Mouse (Mus musculus) kidney, postnatal 25 days (tissue): ENCODE data around the gene Drd3.

Source experiments
- DNase-seq, 2 experiments: peaks; one replicate each; pipeline ENCODE4 v3.0.0; 2021; ENCODE audit warnings: mixed read lengths in 2 of 2

The Drd3 gene

GRCm38 (mm10) chr16:43753751-43754150 lies at the start of gene Drd3:
Drd3 (plus strand) TSS chr16:43754026.
- no peak for DNase-seq

- no peak for DNase-seq
Measured at GRCm38 (mm10) chr16:43708335-43709061, 45.3 kb upstream of the Drd3 start.

DNA sequence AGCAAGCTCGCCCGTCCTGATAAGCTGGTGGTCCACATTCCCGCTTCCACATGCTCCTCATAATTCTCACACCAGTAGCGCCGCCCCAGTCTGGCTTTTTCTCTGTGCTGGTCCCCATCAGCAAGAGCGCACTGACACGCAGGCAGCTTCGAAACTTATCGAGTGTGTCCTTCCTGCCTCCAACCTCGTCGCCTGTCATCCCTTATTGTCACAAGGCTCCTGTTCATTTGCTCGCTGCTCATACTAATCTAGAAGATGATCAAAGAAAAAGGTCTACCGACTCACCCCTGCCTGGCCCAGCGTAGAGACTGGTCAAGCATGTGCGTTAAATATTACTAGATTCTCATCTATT lies 44.8 kb upstream of the Drd3 start:
- no peak for DNase-seq

DNA sequence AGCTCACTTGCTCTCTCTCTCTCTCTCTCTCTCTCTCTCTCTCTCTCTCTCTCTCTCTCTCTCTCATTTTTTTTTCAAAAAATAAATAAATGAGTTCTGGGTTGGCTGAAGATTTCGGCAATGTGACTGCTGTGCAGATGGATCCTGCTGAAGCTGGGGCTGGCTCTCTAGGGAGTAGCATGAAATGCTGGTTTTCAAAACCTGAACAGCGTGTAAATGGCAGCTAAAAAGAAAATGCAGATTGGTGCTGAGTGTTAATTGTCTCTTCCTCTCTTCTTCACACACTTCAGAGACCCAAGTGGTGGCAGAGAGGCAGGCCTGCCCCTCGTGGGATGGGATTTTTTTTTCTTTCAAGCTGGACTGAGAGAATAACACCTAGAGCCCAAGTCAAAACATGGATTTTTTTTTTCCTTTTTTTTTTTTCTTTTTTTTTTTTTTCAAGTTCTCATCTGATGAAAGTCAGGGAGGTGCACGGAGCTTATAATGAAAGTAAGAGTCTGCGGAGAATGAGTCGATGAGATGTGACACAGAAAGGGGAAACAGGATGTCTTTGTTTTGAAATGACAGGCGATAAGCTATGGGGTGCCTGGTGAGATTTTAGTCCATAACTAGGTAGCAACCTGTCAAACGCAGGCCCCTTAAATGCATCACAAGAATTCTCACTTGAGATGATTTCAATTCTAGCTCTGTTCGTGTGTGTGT lies 44.2 kb upstream of the Drd3 start:
- no peak for DNase-seq

GRCm38 (mm10) chr16:43710134-43710475 lies 43.7 kb upstream of the Drd3 start:
- DNase-seq, result no peak

DNA sequence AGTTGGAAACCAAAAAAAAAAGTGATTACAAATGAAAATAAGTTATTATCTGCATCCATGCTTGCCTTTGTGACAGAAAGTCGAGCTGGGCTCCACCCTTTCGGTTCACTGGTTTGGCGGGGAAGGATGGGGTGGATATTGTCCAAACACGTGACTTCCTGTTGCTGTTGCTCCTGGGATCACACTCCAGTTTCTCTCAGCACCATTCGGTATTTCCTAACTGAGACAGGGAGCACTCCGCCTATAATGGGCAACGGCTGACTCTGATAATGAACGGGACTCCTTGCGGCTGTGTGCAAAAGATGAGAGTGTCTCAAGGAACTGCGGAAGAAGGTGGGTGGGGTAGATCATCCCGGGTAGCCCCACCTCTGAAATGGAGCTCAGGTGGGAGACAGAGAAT lies 43.2 kb upstream of the Drd3 start:
- DNase-seq, result no peak

- DNase-seq, result no peak
Measured at GRCm38 (mm10) chr16:43711361-43711760, 42.5 kb upstream of the Drd3 start.

DNA sequence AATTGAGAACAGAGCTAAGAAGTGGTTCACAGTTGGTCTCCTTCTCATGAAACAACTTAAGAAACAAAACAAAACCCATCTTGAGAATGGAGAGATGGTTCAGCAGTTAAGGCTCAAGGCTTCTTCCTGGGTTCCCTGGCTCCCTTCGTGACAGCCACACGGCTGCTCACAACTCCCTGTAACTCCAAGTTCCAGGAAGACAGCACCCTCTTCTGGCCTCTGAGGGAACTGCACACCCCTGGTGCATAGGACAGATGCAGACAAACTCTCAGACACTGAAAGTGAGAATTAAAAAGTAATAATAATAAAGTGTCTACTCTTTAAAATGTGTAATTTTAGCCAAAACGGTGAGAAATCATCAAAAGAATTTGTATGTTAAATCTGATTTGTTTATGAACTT lies 29.4 kb upstream of the Drd3 start:
- DNase-seq, result no peak

- no peak for DNase-seq
Measured at GRCm38 (mm10) chr16:43729506-43730221, 24.2 kb upstream of the Drd3 start.

GRCm38 (mm10) chr16:43730281-43730680 lies 23.5 kb upstream of the Drd3 start:
- no peak for DNase-seq

DNA sequence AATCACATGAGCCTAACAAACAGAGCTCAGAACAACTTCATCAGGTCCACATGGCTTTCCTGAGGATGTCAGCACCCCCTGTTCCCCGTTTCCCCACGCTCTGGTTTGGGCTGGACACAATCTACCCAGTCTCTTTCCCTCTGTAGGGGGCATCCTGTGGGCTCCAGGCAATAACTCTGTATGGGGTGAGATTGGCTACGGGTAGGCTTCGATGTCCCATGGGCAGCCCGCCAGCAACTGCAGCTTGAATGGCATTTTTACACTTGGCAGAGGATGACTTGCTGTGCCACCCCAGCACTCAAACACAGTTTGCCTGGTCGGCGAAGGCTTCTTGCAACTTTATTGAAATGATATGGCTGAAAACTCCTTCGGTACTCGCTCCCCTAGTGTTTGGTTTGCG lies 21.3 kb upstream of the Drd3 start:
- no peak for DNase-seq

DNA sequence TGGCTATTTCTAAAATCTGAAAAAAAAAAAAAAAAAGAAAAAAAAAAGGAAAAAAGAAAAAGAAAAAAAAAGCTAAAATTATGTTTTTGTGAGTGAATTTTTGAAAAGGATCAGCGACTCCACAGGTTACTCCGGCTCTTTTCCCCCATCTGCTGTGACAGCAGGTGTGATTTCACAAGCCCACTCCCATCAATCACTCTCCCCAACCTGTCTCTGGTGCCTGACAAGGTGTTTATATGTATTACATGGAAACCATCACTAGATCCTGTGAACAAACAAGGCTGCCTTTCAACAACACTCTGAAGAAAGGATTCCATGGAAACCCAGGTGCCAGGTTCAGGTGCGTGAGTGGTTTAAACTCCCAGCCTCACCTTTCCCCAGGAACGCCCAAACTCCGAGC lies 20.9 kb upstream of the Drd3 start:
- no peak for DNase-seq

- DNase-seq, result no peak
Measured at GRCm38 (mm10) chr16:43737933-43738332, 15.9 kb upstream of the Drd3 start.

DNA sequence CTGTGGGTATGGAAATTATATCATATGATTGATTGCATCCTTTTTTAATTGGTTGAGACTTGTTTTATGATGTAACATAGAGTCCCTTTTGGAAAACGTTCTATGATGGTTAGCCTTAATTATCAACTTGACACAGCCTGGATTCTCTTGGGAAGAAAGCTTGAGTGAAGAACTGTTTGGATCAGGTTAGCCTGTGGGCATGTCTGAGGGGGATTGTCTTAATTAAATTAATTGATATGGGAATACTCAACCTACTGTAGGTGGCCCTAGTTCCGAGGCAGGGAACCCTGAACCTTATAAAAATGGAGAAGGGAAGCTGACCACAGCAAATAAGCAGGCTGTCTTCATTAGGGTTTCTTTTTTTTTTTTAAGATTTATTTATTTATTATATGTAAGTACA lies 12.9 kb upstream of the Drd3 start:
- no peak for DNase-seq

GRCm38 (mm10) chr16:43748424-43748823 lies 5.4 kb upstream of the Drd3 start:
- DNase-seq, result no peak

GRCm38 (mm10) chr16:43752900-43753299 lies 926 bp upstream of the Drd3 start:
- no peak for DNase-seq

GRCm38 (mm10) chr16:43772358-43772757 lies 18.5 kb downstream of the Drd3 start:
- DNase-seq, result no peak

GRCm38 (mm10) chr16:43772766-43773165 lies 18.9 kb downstream of the Drd3 start:
- no peak for DNase-seq

- no peak for DNase-seq
Measured at GRCm38 (mm10) chr16:43773506-43773905, 19.7 kb downstream of the Drd3 start.

GRCm38 (mm10) chr16:43776886-43777285 lies 23.1 kb downstream of the Drd3 start:
- no peak for DNase-seq

- DNase-seq, result no peak
Measured at GRCm38 (mm10) chr16:43799541-43799940, 45.7 kb downstream of the Drd3 start.

GRCm38 (mm10) chr16:43800119-43800721 lies 46.4 kb downstream of the Drd3 start:
- DNase-seq, result no peak

DNA sequence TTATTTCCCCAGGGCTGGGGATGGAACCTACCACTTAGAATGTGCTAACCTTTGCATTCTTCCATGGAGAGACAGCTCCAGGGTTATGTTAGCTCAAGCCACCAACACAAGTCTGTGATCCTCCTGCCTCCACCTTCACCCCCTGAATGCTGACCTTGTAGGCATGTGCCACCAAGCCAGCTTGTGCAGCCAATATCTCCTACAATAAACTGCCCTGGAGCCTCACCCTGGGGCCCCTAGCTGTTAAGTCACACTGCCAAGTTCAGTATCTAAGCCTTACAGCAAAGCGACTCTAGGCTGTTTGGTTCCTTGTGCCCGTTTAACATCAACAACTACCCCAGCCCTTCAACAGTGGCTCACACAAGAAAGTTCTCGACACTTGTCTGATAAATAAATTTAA lies 47.3 kb downstream of the Drd3 start:
- no peak for DNase-seq
